Mouse (Mus musculus) erythroid progenitor cell, adult 5-6 weeks (primary cell): Measurements from ENCODE around the gene Slc25a25. TPM values are rescaled to one million over a fixed set of nuclear protein-coding genes. Genes with fewer than 3 reads are reported as not detected.
"Not testable (repeated sequence)": the region's sequence is repeated elsewhere in the genome, so short reads cannot be mapped to it uniquely, and the experiment has no call there.

ENCODE experiments used
- ATAC-seq: replicated peaks from 2 replicates; pipeline ENCODE4 v1.8.0; 2016; ENCODE audit warnings: moderate number of reproducible peaks, mild to moderate bottlenecking, moderate TSS enrichment, inconsistent platforms; ENCODE audit not compliant: poor library complexity, low FRiP score, severe bottlenecking
- total RNA-seq, 2 experiments: library from RNA; stranded (forward) in 1 of 2; stranded (reverse) in 1 of 2; fragments of 150-400 nt in 1 of 2; fragments of 186-747, 209-891 nt in 1 of 2; gene quantifications; 2 replicates each; pipeline versions ENCODE4 v1.2.3 to v1.2.4; 2015 to 2017; ENCODE audit warnings: low replicate concordance in 2 of 2

The Slc25a25 gene
- 5.4 and 7.2 TPM in 2 replicates for total RNA-seq (2015; ENCODE audit: low replicate concordance)
- total RNA-seq (2017; ENCODE audit: low replicate concordance), result 14.8 and 19.0 TPM in 2 replicates

DNA sequence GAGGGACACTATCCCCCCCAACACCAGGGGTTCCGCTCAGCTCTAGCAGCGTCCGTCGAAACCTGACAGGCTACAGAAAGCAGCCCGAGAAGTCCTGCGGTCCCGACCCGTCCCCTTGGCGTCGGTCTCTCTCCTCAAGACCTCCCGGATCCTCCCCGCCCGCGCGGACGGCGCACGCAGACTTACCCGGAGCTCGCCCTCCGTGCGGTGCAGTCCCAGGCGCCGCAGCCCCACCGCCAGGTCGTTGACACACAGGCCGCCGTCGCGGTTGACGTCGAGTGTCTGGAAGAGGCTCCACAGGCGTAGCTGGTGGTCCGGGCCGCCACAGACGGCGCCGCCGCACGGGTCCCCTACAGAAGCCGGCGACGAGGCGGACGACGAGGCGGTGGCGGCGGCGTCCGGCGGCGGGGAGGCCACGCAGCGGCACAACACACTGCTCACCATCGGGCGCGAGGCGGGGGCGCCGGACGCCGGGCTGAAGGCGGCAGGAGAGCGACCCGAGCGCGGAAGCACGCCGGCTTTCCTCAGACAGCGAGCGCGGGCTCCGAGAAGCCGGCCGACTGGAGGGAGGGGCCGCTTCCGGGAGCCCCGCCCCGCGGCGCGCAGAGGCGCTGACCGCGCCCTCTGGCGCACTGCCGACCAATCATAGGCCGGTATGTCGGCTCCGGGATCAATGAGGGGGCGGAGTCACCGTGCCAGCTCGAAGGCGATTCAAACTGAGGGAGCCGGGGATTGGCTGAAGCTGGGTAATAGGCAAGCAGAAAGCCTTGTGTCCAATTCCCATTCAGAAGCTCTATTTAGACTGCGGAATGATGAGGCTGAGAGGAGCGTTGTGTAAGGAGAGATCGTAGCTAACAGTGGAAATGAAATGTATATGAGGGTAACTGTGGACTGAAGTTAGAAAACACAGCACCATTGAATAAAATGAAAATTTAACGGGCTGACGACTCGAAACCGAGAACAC is at the start of gene Slc25a25:
TSS of gene Slc25a25 (minus strand) at position 565 of the 964 bp plus-strand sequence.
- ATAC-seq, result peak; percentile 86

DNA sequence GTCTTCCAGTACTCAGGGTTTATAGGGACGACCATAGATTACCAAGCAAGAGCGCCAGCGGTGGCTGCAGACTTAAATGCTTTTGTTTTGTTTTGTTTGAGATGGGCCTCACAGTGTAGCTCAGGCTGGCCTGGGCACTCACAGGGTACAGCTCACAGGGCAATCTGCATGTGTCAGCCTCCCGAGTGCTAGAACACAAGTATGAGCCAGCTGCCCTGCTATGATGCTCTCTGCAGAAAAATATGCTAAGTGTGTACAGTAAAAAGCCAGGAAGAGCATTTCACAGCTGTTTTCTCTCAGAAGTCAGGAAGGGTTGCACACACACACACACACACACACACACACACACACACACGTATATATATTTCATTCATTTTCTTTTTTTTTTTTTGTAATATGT is 49.2 kb upstream of the Slc25a25 start:
- no peak for ATAC-seq

DNA sequence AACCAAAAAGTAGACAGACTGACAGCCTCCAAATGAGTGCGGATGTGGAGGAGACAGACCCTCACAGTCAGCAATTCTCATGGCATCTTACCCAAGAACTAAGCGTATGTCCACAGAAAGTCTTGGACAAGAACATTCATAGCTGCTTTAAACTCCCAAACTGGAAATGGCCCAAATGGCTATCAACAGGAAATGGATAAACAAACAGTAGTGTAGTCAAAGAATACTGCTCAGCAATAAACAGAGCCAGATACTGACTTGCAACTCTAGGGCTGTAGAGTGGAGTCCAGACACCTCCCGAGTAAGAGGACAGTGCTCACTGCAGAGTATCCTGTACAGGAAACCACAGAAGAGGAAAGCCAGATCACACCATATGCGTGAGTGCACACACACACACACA is 48.1 kb upstream of the Slc25a25 start:
- ATAC-seq, result no peak

DNA sequence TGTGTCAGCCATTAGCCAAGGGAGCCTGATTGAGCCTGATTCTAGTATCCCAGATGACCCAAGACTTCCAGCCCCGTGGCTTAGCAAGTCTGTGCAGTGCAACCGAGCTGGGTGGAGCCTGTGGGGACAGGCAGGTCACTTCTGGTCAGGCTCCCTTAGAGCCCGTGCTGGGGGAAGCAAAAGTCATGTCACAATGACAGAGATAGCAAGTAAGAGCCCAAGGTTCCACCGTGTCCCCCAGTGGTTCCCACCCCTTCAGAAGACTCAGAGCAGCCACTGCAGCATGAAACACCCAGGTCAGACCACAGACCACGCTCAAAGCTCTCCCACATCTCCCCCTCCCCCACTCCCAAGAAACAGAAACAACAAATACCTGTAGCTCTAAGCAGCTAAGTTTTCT is 44.9 kb upstream of the Slc25a25 start:
- no peak for ATAC-seq

DNA sequence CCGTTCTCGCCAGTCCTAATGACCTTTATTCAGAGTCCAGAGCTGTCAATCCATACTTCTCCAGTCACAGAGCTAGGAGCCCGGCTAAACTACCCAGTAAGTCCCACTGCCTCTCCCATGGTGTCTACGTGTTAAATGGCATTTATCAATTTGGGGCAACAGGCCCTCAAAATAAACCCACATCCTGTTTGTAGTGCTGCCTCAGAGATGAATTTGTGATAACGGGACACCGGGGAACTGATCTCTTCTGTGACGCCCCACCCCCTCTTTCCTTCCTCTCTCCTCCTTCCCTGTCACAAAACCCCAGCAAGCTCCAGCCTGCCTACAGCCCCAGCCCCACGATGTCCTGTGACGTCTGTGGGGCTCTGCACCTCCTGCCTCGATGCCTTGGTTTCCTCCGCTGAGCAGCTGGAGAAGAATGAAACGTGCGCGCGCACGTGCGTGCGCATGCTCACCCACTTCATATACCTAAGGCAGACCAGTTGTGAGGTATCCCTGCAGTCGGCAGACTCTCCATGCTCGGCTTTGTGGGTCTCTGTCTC is 44.0 kb upstream of the Slc25a25 start:
- no peak for ATAC-seq

DNA sequence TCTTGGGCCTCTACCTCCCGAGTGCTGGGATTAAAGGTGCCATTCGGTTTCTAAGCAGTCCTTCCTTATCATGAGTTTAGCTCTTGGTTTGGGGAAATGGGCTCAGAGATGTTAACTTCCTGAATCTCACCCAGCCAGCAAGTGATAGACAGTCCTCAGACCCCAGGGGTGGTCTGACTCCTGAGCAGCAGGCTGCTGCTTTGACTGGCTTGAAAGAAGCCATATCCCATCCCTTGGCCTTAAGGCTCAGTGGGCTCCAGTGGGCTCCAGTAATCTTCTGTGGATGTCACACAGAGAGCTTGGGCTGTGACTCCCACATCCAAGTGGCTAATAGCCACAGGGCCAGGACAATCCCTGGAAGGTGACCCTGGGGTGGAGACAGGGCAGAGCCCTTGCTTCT is 43.3 kb upstream of the Slc25a25 start:
- ATAC-seq, result no peak

DNA sequence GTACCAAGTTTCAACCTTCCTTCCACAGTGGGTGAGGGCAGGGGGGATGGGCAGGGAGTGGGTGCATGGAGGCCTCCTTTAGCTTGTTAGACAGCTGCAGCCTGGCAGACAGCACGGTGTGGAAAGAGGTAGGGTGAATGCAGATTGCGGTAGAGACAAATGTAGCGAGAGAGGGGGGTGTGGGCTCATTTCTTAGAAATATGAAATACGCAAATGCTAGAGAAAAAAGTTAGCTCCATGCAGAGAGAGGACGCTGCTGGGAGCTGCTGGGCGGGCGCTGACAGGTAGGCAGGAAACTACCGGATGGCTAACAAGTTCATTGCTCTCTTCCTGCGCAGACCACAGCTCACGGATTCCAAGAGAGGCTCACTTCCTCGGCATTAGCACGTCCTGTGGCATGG is 42.1 kb upstream of the Slc25a25 start:
- no peak for ATAC-seq

DNA sequence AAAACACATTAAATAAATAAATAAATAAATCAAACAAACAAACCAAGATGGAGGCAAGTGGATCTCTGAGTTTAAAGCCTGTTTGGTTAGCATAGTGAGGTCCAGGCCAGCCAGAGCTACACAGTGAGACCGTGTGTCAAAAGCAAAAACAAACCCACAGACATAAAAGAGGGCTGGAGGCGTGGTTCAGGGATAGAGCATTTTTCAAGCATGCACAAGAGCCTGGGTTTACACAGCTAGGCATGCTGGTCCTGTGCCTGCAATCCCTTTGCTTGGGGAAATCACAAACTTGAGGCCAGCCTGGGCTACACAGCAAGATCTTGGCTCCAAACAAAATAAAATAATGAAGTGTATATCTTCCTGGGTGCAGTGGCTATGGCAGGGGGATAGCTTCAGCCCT is 41.4 kb upstream of the Slc25a25 start:
- ATAC-seq, result no peak

DNA sequence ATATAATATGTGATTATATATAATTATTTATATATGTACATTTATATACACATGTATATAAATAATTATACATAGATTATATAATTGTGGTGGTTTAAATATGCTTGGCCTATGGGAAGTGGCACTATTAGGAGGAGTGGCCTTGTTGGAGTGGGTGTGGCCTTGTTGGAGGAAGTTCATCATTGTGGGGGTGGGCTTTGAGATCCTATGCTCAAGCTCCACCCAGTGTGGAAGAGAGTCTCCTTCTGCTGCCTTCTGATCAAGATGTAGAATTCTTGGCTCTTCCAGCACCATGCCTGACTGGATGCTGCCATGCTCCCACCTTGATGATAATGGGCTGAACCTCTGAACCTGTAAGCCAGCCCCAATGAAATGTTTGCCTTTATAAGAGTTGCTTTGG is 39.5 kb upstream of the Slc25a25 start:
- not testable (repeated sequence) for ATAC-seq

DNA sequence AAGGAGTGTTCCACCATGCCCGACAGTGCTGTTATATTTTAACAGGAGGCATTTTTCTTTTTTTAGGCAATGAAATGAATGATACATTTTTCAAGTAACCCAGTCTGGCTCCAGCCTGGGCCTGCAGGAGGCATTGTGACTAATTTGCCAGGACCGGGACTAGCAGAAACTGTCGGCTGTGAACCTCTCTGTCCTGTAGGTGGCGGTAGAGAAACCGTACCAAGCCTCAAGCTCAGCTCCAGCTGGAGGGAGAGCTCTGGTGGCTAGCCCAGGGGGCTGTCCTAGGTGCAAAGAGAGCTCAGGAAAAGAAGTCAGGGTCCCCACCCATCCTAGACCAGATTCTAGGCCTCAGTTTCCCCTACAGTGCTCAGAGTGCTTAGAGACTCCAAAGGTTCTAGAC is 37.4 kb upstream of the Slc25a25 start:
- ATAC-seq, result peak; percentile 51; the same call in 1 of the 2 replicates

DNA sequence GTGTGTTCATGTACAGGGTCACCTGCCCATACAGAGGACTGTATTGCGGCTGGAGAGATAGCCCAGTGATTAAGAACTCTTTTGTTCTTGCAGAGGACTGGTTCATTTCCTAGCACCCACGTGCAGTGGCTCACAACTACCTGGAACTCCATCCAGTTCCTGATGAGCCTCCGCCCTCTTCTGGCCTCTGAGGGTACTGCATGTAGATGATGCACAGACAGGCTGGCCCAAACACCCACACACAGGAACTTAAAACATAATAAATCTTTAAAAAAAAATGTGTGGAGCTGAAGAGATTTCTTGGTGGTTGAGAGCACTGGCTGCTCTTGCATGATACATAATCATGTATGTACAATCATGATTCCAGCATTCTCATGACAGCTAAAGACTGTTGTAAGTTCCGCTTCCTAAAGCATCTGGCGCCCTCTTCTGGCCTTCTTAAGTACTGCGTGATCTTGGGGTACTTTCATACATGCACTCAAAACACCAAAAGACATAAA is 35.9 kb upstream of the Slc25a25 start:
- peak; percentile 87 for ATAC-seq

DNA sequence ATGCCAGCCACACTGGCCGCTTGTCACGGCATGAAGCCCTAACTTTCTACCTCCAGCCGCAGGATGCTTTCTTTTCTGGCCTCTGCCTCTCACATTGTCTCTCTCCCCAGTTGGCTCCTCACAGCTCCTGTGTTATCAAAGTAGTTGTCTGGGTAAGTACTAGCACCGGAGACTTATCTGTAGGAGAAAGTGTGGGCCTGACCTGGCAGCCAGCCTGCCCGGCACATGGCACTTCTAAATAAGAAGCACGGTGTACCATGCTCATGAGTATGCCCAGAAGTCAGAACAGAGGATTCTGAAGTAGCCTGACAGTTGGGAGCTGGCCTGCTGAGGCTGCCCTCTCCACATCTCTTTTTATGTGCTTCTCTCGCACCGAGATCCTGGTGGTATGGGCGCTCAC is 34.9 kb upstream of the Slc25a25 start:
- ATAC-seq, result peak; percentile 72

DNA sequence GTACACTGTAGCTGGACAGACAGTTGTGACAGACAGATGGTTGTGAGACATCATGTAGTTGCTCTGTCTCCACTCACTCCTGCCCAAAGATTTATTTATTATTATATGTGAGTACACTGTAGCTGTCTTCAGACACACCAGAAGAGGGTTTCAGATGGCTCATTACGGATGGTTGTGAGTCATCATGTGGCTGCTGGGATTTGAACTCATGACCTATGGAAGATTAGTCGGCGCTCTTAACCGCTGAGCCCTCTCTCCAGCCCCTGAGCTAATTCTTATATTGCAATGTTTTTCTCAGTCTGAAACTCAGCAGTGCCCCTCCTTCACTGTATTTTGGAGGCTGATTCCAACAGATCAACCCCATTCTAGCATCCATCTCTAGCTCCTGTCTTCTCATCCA is 34.5 kb upstream of the Slc25a25 start:
- no peak; the same call in 1 of the 2 replicates for ATAC-seq

DNA sequence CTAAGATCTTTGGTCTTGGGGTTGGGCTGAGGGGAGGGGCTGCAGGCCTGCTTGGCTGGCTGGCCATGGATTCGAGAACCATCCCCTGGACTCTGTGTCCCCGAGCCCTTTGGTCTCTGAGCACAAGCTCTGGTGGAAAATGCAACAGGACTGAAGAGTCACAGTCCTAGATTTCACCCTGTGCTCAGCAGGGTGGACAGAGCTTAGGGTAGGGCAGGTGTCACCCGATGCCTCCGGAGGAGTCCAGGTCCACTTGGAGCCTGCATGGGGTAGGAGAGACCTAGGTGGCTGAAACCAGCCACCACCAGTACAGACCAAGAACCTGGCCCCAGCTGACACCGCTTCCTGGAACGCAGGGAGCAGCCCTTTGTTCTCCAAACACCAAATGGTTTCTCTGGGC is 33.7 kb upstream of the Slc25a25 start:
- no peak for ATAC-seq

DNA sequence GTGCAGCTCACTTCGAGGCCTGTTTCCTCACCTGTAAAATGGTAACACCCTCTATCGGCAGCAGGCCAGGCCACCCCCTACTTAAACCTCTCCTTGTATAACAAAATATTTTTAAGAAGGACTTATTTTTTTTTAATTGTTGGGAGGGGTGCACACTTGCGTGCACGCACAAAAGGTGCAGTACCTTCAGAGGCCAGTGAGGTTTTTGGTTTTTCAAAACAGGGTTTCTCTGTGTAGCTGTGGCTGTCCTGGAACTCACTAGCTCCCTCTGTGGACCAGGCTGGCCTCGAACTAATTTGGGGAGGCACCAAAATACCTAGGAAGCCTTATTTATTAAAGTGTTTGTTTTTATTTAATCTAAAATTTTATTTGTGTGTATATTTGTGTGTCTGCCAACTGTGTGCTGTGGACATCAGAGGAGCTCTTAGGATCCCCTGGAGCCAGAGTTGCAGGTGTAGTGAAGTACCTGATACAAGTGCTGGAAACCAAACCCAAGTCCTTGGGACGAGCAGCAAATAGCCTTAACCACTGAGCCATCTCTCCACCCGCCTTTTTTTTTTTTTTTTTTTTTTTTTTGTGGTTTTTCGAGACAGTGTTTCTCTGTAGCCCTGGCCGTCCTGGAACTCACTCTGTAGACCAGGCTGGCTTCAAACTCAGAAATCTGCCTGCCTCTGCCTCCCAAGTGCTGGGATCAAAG is 32.1 kb upstream of the Slc25a25 start:
- ATAC-seq, result no peak

DNA sequence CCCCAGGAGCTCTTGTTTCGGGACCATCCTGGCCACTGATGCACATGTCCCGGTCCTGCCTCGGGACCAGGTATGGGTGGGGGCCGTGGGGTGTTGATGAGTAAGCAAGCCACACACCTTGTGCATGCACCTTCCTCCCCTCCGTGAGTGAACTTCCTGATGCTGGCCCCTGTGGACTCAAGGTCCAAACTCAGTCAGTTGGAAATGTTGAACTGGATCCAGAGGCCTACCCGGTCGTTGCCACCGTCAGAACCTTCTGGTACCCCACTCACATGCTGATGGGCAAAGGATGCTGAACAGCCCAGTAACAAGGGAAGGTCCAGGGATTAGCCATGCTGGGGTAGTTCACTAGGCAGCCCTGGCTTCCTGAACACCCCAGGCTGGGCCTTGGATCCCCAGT is 31.1 kb upstream of the Slc25a25 start:
- no peak for ATAC-seq

DNA sequence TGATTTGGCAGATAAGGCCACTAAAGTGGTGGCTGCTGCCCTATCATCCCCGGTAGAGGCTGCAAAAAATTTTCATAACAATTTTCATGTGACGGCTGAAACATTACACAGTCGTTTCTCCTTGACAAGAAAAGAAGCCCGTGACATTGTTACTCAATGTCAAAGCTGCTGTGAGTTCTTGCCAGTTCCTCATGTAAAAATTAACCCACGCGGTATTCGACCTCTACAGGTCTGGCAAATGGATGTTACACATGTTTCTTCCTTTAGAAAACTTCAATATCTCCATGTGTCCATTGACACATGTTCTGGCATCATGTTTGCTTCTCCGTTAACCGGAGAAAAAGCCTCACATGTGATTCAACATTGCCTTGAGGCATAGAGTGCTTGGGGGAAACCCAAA is 24.1 kb upstream of the Slc25a25 start:
- not testable (repeated sequence) for ATAC-seq

DNA sequence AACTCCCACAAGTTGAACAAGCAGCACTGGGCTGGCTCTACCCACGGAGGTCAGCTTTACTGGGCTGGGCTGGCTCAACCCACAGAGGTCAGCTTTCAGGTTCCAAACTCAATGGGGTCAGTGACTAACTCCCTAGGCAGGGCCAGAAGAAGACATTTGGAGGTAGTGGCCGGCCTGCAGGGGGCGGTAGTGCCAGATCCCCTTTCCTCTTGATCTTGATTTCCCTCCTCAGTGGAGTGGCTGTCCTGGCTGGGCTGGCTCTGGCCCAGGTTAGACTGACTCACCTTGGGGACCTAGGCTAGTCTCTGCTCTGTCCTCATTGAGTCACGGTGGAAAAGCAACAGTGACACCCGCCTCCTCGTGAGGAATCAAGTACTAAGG is 20.4 kb upstream of the Slc25a25 start:
- ATAC-seq, result peak; percentile 59; the same call in 1 of the 2 replicates

DNA sequence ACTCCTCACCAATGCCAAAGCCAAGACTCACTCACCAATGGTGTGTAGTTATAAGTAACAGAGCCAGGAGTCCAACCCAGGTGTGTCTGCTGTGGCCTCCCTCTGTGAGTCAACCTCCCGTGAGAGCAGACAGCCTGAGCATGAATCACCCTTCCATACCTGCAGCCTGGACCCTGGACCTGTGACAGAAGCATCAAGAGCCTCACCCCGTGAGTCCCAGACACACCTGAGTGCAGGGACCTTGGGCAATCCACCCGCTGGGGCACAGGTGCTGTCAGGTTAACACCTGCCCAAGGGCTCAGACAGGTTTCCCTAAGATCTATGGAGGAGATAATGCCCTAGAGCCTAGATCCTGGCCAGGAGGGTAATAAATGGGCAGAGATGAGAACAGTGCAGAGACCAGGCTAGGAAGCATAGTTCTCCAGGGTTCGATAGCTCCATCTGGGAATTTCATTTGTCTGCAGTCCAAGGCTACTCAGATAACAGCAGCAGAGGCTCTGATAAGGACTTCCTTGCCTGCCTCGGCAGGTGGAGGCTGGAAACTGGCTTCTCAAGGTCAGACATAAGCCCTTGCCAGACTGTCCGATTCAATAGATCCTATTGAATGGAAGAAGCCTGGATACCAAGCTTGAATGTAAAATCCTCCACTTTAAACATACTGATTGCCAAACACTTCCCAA is 19.9 kb upstream of the Slc25a25 start:
- no peak; the same call in 1 of the 2 replicates for ATAC-seq
